Mouse (Mus musculus): ENCODE measurements around the gene Olfr1424. TPM values are rescaled to one million over a fixed set of nuclear protein-coding genes. Genes with fewer than 3 reads are reported as not detected.
A peak's percentile ranks its signal among the peaks of the same experiment; 100 is the strongest.
"Not testable (repeated sequence)": the region's sequence is repeated elsewhere in the genome, so short reads cannot be mapped to it uniquely, and the experiment has no call there.

The Olfr1424 gene
- not detected in 2 replicates for total RNA-seq (2017)

- not testable (repeated sequence) for ATAC-seq (replicated peaks; ENCODE audit: low read depth, poor library complexity, severe bottlenecking)
Measured at GRCm38 (mm10) chr19:12062582-12062981, at the start of gene Olfr1424. Gene Olfr1424, minus strand, starts transcription at chr19:12062682.

- no peak for ATAC-seq (replicated peaks; ENCODE audit: low read depth, poor library complexity, severe bottlenecking)
Measured at GRCm38 (mm10) chr19:12104541-12104940, 42.1 kb upstream of the Olfr1424 start.

- ATAC-seq (replicated peaks; ENCODE audit: low read depth, poor library complexity, severe bottlenecking): no peak
Measured at GRCm38 (mm10) chr19:12103234-12103633, 40.8 kb upstream of the Olfr1424 start, which contains the start of gene Olfr1427. Gene Olfr1427, minus strand, starts transcription at chr19:12103334.

GRCm38 (mm10) chr19:12091913-12092312 lies 29.4 kb upstream of the Olfr1424 start, which contains the start of gene Olfr1426:
Gene Olfr1426, minus strand, starts transcription at chr19:12092013.
- no peak for ATAC-seq (replicated peaks; ENCODE audit: low read depth, poor library complexity, severe bottlenecking)

- not testable (repeated sequence) for ATAC-seq (replicated peaks; ENCODE audit: low read depth, poor library complexity, severe bottlenecking)
Measured at GRCm38 (mm10) chr19:12077631-12078030, 15.1 kb upstream of the Olfr1424 start, which contains the start of gene Olfr1425. Gene Olfr1425, minus strand, starts transcription at chr19:12077731.

GRCm38 (mm10) chr19:12069546-12069945 lies 7.1 kb upstream of the Olfr1424 start:
- not testable (repeated sequence) for ATAC-seq (replicated peaks; ENCODE audit: low read depth, poor library complexity, severe bottlenecking)

- ATAC-seq (replicated peaks; ENCODE audit: low read depth, poor library complexity, severe bottlenecking): not testable (repeated sequence)
Measured at GRCm38 (mm10) chr19:12067806-12068205, 5.3 kb upstream of the Olfr1424 start.

GRCm38 (mm10) chr19:12043163-12043562 lies 19.3 kb downstream of the Olfr1424 start:
- ATAC-seq (replicated peaks; ENCODE audit: low read depth, poor library complexity, severe bottlenecking): no peak

GRCm38 (mm10) chr19:12041217-12041616 lies 21.3 kb downstream of the Olfr1424 start, which contains the start of gene Olfr1423:
Gene Olfr1423, minus strand, starts transcription at chr19:12041317.
- no peak for ATAC-seq (replicated peaks; ENCODE audit: low read depth, poor library complexity, severe bottlenecking)

GRCm38 (mm10) chr19:12037727-12038126 lies 24.8 kb downstream of the Olfr1424 start:
- ATAC-seq (replicated peaks; ENCODE audit: low read depth, poor library complexity, severe bottlenecking): no peak

- peak; percentile 87 for ATAC-seq (replicated peaks; ENCODE audit: low read depth, poor library complexity, severe bottlenecking)
Measured at GRCm38 (mm10) chr19:12026606-12027005, 35.9 kb downstream of the Olfr1424 start.

GRCm38 (mm10) chr19:12025333-12025732 lies 37.1 kb downstream of the Olfr1424 start:
- ATAC-seq (replicated peaks; ENCODE audit: low read depth, poor library complexity, severe bottlenecking): no peak; the same call in 1 of the 2 replicates

- peak; percentile 72 for ATAC-seq (replicated peaks; ENCODE audit: low read depth, poor library complexity, severe bottlenecking)
Measured at GRCm38 (mm10) chr19:12024149-12024548, 38.3 kb downstream of the Olfr1424 start.

- ATAC-seq (replicated peaks; ENCODE audit: low read depth, poor library complexity, severe bottlenecking): no peak
Measured at GRCm38 (mm10) chr19:12016192-12016591, 46.3 kb downstream of the Olfr1424 start.

GRCm38 (mm10) chr19:12015708-12016107 lies 46.8 kb downstream of the Olfr1424 start:
- no peak for ATAC-seq (replicated peaks; ENCODE audit: low read depth, poor library complexity, severe bottlenecking)

- ATAC-seq (replicated peaks; ENCODE audit: low read depth, poor library complexity, severe bottlenecking): peak; percentile 8; the same call in 1 of the 2 replicates
Measured at GRCm38 (mm10) chr19:12013228-12013627, 49.3 kb downstream of the Olfr1424 start.

- no peak for ATAC-seq (replicated peaks; ENCODE audit: low read depth, poor library complexity, severe bottlenecking)
Measured at GRCm38 (mm10) chr19:12012615-12013014, 49.9 kb downstream of the Olfr1424 start.

- ATAC-seq (replicated peaks; ENCODE audit: low read depth, poor library complexity, severe bottlenecking): peak; percentile 35
Measured at GRCm38 (mm10) chr19:12011560-12012556, 50.6 kb downstream of the Olfr1424 start.

GRCm38 (mm10) chr19:12010916-12011559 lies 51.4 kb downstream of the Olfr1424 start:
- peak; percentile 22 for ATAC-seq (replicated peaks; ENCODE audit: low read depth, poor library complexity, severe bottlenecking)

- 0 out of 2 replicates have a peak, but pooled peaks have one; percentile 1 for ATAC-seq (replicated peaks; ENCODE audit: low read depth, poor library complexity, severe bottlenecking)
Measured at GRCm38 (mm10) chr19:12010281-12010771, 52.2 kb downstream of the Olfr1424 start.

Measured in common myeloid progenitor, adult 5-6 weeks (primary cell).